Mouse (Mus musculus): Measurements from ENCODE around the gene Gm648.
A peak's percentile ranks its signal among the peaks of the same experiment; 100 is the strongest.
"Not testable (repeated sequence)": the region's sequence is repeated elsewhere in the genome, so short reads cannot be mapped to it uniquely, and the experiment has no call there.

Gene Gm648

DNA sequence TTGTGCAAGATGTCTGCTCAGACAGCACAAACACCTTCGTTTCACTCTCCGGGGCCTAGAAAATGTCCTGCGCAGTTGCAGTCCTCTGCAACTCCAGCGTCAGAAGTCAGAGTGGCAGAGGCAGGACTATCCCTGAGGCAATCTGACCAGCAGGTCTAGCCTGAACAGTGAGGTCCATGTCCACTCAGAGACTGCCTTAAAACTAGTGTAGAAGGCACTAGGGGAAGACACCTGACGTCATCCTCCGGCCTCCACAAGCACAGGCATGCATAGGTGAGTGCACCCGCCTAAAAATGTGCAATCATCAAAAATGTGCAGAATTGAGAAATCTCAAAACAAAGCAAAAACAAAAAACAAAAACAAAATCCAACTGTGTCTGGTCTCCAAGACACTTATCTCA, at the start of gene Gm648:
Gene Gm648, minus strand, starts transcription at position 101 of the 400 bp plus-strand sequence.
- no peak for DNase-seq (ENCODE audit: low read depth)

DNA sequence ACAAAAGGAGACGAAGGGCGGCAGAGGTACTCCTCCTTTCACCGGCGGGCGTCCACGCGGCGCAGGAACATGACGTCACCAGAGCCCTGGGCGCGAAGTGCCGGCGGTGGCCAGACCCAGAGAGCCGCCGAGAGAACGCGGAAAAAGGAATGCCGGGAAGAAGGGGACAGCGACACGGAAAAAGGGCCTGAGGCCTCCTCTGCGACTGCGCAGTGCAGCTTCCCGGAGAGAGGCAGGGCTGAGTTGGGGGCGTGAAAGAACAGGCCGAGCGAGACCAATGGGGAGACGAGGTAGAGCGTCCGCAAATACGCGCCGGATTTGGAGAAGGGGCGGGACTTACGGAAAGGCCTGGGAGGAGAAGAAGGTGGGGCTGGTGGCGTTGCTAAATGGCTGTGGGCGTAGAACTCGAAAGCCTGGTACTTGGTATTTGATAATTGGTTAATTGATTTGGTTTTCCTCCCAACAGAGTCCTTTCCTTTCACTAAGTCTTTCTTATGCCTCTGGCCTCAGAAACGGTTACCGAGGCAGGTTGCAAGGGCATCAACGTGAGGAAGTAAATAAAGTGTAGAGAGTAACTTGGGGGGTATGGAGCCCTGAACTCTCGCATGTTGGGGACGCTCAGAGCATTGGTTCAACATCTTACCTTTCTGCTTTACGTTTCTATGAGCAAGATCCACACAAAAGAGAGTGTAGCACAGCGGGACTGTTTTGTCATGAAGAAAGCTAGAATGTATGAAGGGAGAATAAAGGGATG, 48.7 kb upstream of the Gm648 start, which contains the start of gene Mmgt1:
Gene Mmgt1, minus strand, starts transcription at position 183 of the 754 bp plus-strand sequence.
- peak; percentile 96 for DNase-seq (ENCODE audit: low read depth)

DNA sequence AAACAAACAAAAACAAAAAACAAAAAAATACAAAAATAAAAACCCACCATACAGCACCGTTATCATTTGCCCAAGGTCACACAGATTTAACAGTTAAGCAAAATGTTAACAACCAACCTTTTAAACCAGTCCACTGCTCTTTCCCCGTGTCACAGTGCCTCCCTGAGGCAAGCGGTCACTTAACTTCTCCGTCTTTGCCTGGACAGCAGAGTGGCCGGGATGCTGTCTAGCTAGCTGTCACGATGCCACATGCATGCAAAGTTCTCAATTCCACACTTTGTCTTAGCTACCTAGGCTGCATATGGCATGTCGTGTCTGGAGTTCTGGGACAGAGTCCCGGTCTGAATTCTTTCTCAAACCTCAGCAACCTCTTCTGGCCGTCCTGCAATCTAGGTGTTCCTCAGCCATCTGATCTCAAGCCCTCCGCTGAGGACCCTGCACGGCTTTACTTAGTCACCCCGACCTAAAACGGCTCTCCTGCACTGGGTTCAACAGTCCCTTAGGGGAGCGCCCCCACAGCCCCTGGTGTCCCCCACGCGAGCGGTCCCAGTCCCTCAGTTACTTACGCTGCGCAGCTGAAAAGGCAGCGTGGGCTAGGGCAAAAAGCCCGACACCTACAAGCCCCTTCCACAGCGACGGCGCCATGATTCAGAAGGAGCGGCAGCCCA, 47.9 kb upstream of the Gm648 start:
- peak; percentile 54 for DNase-seq (ENCODE audit: low read depth)

DNA sequence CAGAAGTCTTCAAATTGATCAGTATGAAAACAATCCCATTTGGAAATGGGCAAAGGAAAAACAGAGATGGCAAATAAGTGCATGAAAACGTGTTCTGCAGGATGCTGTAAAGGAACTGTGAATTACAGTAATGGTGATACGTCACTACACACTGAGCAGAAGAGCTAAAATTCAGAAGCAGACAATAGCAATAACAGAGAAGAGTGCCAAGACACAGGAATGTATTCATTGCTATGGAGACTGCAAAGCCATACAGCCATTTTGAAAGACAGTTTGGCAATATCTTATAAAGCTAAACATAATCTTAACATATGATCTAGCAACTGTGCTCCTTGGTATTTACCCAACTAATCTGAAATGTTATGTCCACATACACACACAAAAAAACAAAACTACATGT, 28.8 kb upstream of the Gm648 start:
- no peak for DNase-seq (ENCODE audit: low read depth)

DNA sequence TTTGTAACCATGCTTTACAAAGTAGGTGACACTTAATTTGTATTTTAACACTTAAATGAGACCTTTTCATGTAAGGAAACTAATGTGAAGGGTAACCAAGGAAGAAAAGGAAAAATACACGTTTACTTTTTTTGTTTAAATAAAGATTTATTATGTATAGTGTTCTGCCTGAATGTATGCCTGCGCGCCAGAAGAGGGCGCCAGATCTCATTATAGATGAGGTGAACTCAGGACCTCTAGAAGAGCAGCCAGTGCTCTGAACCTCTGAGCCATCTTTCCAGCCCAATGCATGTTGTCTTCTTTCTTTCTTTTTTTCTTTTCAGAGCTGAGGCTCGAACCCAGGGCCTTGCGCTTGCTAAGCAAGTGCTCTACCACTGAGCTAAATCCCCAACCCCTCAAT, 23.1 kb upstream of the Gm648 start:
- DNase-seq (ENCODE audit: low read depth), result peak; percentile 45

DNA sequence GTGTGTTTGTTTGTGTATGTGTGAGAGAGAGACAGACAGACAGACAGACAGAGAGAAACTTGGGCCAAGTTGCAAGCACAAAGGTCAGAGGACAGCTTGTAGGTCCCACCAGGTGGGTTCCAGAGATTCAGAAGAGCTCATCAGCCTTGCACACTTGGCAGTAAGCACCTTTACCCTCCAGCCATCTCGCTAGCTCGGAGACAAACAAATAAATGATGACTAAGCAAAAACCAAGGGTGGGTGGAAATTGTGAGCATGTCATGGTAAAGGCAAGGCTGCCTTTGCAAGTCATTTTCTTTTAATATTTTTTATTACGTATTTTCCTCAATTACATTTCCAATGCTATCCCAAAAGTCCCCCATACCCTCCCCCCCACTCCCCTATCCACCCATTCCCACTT, 4.2 kb upstream of the Gm648 start:
- DNase-seq (ENCODE audit: low read depth), result no peak

DNA sequence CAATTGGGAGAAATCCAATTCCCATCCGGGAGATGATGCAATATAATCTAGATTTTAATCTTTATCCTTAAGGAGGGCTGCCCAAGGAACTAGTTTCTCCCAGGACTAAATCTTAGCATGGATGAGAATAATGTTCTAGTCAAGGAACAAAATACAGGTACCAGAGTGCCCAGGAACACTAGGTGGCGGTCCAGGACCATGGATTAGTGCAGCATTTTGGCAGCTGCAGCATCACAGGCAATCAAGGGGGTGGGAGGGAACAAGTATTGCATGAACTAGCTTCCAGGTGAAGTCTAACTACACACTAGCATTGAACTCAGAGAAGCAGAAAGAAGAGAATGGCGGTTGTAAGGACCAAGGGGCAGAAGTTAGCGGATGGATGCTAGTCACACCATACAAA, 12.2 kb downstream of the Gm648 start:
- peak; percentile 39 for DNase-seq (ENCODE audit: low read depth)

DNA sequence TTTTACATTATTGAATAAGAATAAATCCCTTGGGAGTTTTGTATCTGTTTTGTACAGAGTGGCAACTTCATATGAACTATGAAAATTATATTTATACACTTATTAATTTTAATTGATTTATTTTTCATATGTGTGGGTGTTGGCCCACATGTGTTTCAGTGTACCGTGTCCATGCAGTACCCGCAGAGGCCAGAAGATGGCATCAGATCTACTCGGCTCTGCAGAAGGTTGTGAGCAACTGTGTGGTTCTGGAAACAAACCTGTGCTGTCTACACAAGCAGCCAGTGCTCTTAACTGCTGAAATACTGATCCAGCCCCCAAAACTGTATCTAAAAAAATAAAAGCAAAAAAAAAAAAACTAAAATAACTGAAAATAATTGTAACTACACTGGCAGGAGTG, 18.1 kb downstream of the Gm648 start:
- peak; percentile 54 for DNase-seq (ENCODE audit: low read depth)

DNA sequence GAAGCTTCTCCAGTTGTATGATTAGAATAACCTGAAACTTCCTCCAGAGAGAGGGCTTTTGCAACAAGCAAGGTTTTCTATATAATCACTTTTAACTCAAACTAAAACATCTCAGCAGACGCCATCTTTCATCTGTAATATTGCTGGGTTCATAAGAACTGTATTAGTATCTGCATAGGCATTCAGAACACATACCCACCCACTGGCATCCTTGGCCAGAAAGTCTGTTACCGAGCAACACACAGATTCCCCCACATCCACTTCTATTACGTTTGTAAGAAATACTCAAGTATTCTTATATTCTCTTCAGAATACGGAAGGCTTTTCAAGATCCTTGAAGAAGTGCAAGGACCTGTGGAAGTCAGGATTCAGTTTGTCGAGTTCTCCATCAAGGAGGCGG, 25.0 kb downstream of the Gm648 start, which contains the start of gene Gm10477:
Gene Gm10477, plus strand, starts transcription at position 301 of the 400 bp plus-strand sequence.
- DNase-seq (ENCODE audit: low read depth), result not testable (repeated sequence)

DNA sequence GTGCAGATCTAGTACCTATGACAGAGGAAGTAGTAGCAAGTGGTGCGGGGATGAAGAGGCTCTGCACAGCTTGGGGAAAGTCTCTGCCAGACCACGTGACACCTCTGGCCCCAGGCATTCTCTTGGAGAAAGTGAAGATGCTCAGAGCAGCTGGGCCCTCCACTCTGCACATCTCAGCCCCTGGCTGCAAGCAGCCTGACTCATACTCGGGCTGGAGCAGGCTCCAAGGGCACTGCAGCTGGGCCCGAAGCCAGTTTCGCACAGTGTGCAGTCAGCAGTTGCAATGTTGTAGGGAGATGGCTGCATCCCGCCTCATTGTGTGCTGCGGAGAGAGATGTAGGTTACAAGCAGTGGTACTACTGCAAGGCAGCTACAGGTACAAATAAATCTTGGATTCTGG, 52.2 kb downstream of the Gm648 start:
- DNase-seq (ENCODE audit: low read depth), result no peak

Data from 416B (cell line).